Mouse (Mus musculus) limb, embryonic 14.5 days (tissue): ENCODE results near the gene Uba7. TPM values are rescaled to one million over a fixed set of nuclear protein-coding genes. Genes with fewer than 3 reads are reported as not detected.

Experiments used
- ATAC-seq: fragments of 200-750 bp; cut with Nextera tagmentation; 2 replicates; pipeline ENCODE4 v1.8.0; 2017; ENCODE audit warnings: low read depth, moderate number of reproducible peaks, moderate TSS enrichment; ENCODE audit not compliant: low FRiP score
- DNase-seq: peaks from one replicate; pipeline ENCODE4 v3.0.0-alpha.2; 2015; ENCODE audit warnings: low spot score
- H3K27ac ChIP-seq: fragments of 300-500 bp; sonication (generic); replicated peaks from 2 replicates; pipeline ENCODE4 v1.5.1; 2014; ENCODE audit warnings: low read depth, mild to moderate bottlenecking, low read length, moderate library complexity, mixed read lengths
- H3K27me3 ChIP-seq: fragments of 300-500 bp; sonication (generic); 2 replicates; pipeline ENCODE4 v1.6.1; 2014; ENCODE audit warnings: low read length, mixed read lengths; ENCODE audit not compliant: control insufficient read depth, insufficient read depth
- H3K36me3 ChIP-seq: fragments of 300-500 bp; sonication (generic); 2 replicates; pipeline ENCODE4 v1.6.1; 2014; ENCODE audit warnings: mild to moderate bottlenecking, low read length, moderate library complexity, mixed read lengths; ENCODE audit not compliant: control insufficient read depth, insufficient read depth
- H3K4me1 ChIP-seq: fragments of 300-500 bp; sonication (generic); 2 replicates; pipeline ENCODE4 v1.6.1; 2014; ENCODE audit warnings: antibody characterized with exemption, low read length, mixed read lengths; ENCODE audit not compliant: control insufficient read depth, insufficient read depth
- H3K4me2 ChIP-seq: fragments of 300-500 bp; sonication (generic); replicated peaks from 2 replicates; pipeline ENCODE4 v1.6.1; 2014; ENCODE audit warnings: low read depth, mild to moderate bottlenecking, low read length, moderate library complexity; ENCODE audit not compliant: severe bottlenecking
- H3K4me3 ChIP-seq: fragments of 300-500 bp; sonication (generic); replicated peaks from 2 replicates; pipeline ENCODE4 v1.5.1; 2014; ENCODE audit warnings: low read length
- H3K9ac ChIP-seq: fragments of 300-500 bp; sonication (generic); 2 replicates; pipeline ENCODE4 v1.6.1; 2014; ENCODE audit warnings: mild to moderate bottlenecking, low read depth, low read length, moderate library complexity; ENCODE audit not compliant: severe bottlenecking
- H3K9me3 ChIP-seq: fragments of 300-500 bp; sonication (generic); 2 replicates; pipeline ENCODE4 v1.6.1; 2016; ENCODE audit warnings: low read length; ENCODE audit not compliant: control insufficient read depth
- POLR2A ChIP-seq: fragments of 200-500 bp; IDR thresholded peaks from 2 replicates; pipeline ENCODE4 v1.8.0; 2012; ENCODE audit warnings: inconsistent platforms, mild to moderate bottlenecking, moderate library complexity, borderline replicate concordance; ENCODE audit not compliant: insufficient read depth, insufficient read length; ENCODE audit errors: extremely low read depth
- WGBS: fragments of 180-500 bp; shearing (Covaris S2); extraction: QIAGEN DNeasy Blood & Tissue Kit; methylation state at CpG from one replicate; pipeline ENCODE4 v1.1.7; 2014; 5-methylcytosine and 5-hydroxymethylcytosine counted together
- polyA plus RNA-seq, 2 experiments: library from polyadenylated mRNA; depleted of rRNA in 1 of 2; stranded (reverse) in 1 of 2; unstranded in 1 of 2; fragments of >200 nt; fragmentation: Nextera tagmentation in 1 of 2; extraction: Ambion mirVana in 1 of 2; gene quantifications; 2 replicates each; pipeline versions ENCODE4 v1.2.1 to v1.2.3; 2012 to 2014

Uba7 gene
- polyA plus RNA-seq, 2 experiments = 28.2 to 33.4 TPM

- H3K27me3 ChIP-seq = no peaks in the 10 kb centered on the region
- H3K36me3 ChIP-seq = peaks cover 41% of the 10 kb centered on the region
- no peaks in the 10 kb centered on the region for H3K9me3 ChIP-seq
- no peak overlapping the region for H3K9ac ChIP-seq
- WGBS = 89% methylated on average over 3 of the region's 3 CpGs
- no peaks in the 10 kb centered on the region for H3K4me1 ChIP-seq
- DNase-seq (no peak), ATAC-seq (no peak)
- no peak overlapping the region for H3K4me3 ChIP-seq
- no peak for TF ChIP-seq POLR2A
- no peak overlapping the region for H3K27ac ChIP-seq
- no peak overlapping the region for H3K4me2 ChIP-seq
Measured at GRCm38 (mm10) chr9:108023216-108023615, 47.9 kb downstream of the Uba7 start.

GRCm38 (mm10) chr9:108026584-108026983 lies 51.3 kb downstream of the Uba7 start:
- no peak for TF ChIP-seq POLR2A
- Histone ChIP-seq H3K4me3 (no peak overlapping the region), H3K27ac (no peak overlapping the region), H3K9me3 (no peaks in the 10 kb centered on the region), H3K36me3 (peaks cover 53% of the 10 kb centered on the region), H3K27me3 (no peaks in the 10 kb centered on the region), H3K9ac (no peak overlapping the region), H3K4me2 (no peak overlapping the region), H3K4me1 (no peaks in the 10 kb centered on the region)
- 83% methylated on average over 3 of the region's 3 CpGs for WGBS
- DNase-seq = no peak
- ATAC-seq = no peak

GRCm38 (mm10) chr9:108027867-108028266 lies 52.6 kb downstream of the Uba7 start:
- Histone ChIP-seq H3K27ac (no peak overlapping the region), H3K4me3 (no peak overlapping the region), H3K9ac (no peak overlapping the region), H3K27me3 (no peaks in the 10 kb centered on the region), H3K4me1 (no peaks in the 10 kb centered on the region), H3K9me3 (no peaks in the 10 kb centered on the region), H3K36me3 (peaks cover 66% of the 10 kb centered on the region), H3K4me2 (no peak overlapping the region)
- DNase-seq (no peak), ATAC-seq (no peak)
- WGBS = 94% methylated on average over 3 of the region's 3 CpGs
- TF ChIP-seq POLR2A = no peak

- ATAC-seq (no peak), DNase-seq (no peak)
- Histone ChIP-seq H3K9me3 (no peaks in the 10 kb centered on the region), H3K4me1 (no peaks in the 10 kb centered on the region), H3K4me2 (no peak overlapping the region), H3K4me3 (no peak overlapping the region), H3K27ac (no peak overlapping the region), H3K9ac (no peak overlapping the region), H3K27me3 (no peaks in the 10 kb centered on the region), H3K36me3 (peaks cover 67% of the 10 kb centered on the region)
- 85% methylated on average over 5 of the region's 5 CpGs for WGBS
- no peak for TF ChIP-seq POLR2A
Measured at GRCm38 (mm10) chr9:108032126-108032525, 56.8 kb downstream of the Uba7 start.

Other genes starting within 250 kb of the Uba7 start
- 185 and 196 TPM in 2 replicates for gene Rbm5, start 204.5 kb upstream of the Uba7 start, polyA plus RNA-seq (2012; rRNA removed)
- gene Rbm5, start 204.5 kb upstream of the Uba7 start, polyA plus RNA-seq (2014; fragmentation: Nextera tagmentation; extraction: Ambion mirVana) = 163 and 181 TPM in 2 replicates
- 49.9 and 68.2 TPM in 2 replicates for gene Rbm6, start 102.3 kb upstream of the Uba7 start, polyA plus RNA-seq (2012; rRNA removed)
- 56.1 and 63.0 TPM in 2 replicates for gene Rbm6, start 102.3 kb upstream of the Uba7 start, polyA plus RNA-seq (2014; fragmentation: Nextera tagmentation; extraction: Ambion mirVana)
- gene Mon1a, start 87.4 kb upstream of the Uba7 start, polyA plus RNA-seq (2012; rRNA removed) = 20.0 and 24.1 TPM in 2 replicates
- 12.3 and 15.3 TPM in 2 replicates for gene Mon1a, start 87.4 kb upstream of the Uba7 start, polyA plus RNA-seq (2014; fragmentation: Nextera tagmentation; extraction: Ambion mirVana)
- gene Mst1r, start 68.6 kb upstream of the Uba7 start, polyA plus RNA-seq (2012; rRNA removed) = 14.1 and 21.9 TPM in 2 replicates
- gene Mst1r, start 68.6 kb upstream of the Uba7 start, polyA plus RNA-seq (2014; fragmentation: Nextera tagmentation; extraction: Ambion mirVana) = 1.4 and 2.3 TPM in 2 replicates
- 0.03 TPM in 1 of 2 replicates, not detected in the other for gene Actl11, start 47.0 kb upstream of the Uba7 start, polyA plus RNA-seq (2012; rRNA removed)
- not detected in 2 replicates for gene Actl11, start 47.0 kb upstream of the Uba7 start, polyA plus RNA-seq (2014; fragmentation: Nextera tagmentation; extraction: Ambion mirVana)
- 14.2 and 16.7 TPM in 2 replicates for gene Camkv, start 39.8 kb upstream of the Uba7 start, polyA plus RNA-seq (2012; rRNA removed)
- 3.5 and 4.5 TPM in 2 replicates for gene Camkv, start 39.8 kb upstream of the Uba7 start, polyA plus RNA-seq (2014; fragmentation: Nextera tagmentation; extraction: Ambion mirVana)
- gene Traip, start 25.4 kb upstream of the Uba7 start, polyA plus RNA-seq (2012; rRNA removed) = 10.5 and 14.3 TPM in 2 replicates
- gene Traip, start 25.4 kb upstream of the Uba7 start, polyA plus RNA-seq (2014; fragmentation: Nextera tagmentation; extraction: Ambion mirVana) = 18.6 and 22.5 TPM in 2 replicates
- 16.7 and 19.6 TPM in 2 replicates for gene Gm20661, start 7.6 kb downstream of the Uba7 start, polyA plus RNA-seq (2012; rRNA removed)
- 7.9 and 8.2 TPM in 2 replicates for gene Gm20661, start 7.6 kb downstream of the Uba7 start, polyA plus RNA-seq (2014; fragmentation: Nextera tagmentation; extraction: Ambion mirVana)
- 79.6 and 84.6 TPM in 2 replicates for gene Inka1, start 10.4 kb downstream of the Uba7 start, polyA plus RNA-seq (2012; rRNA removed)
- gene Inka1, start 10.4 kb downstream of the Uba7 start, polyA plus RNA-seq (2014; fragmentation: Nextera tagmentation; extraction: Ambion mirVana) = 112 and 118 TPM in 2 replicates
- gene Cdhr4, start 17.0 kb downstream of the Uba7 start, polyA plus RNA-seq (2012; rRNA removed) = 63.3 and 98.3 TPM in 2 replicates
- 13.0 and 20.6 TPM in 2 replicates for gene Cdhr4, start 17.0 kb downstream of the Uba7 start, polyA plus RNA-seq (2014; fragmentation: Nextera tagmentation; extraction: Ambion mirVana)
- 6.8 and 12.4 TPM in 2 replicates for gene Gm20662, start 20.8 kb downstream of the Uba7 start, polyA plus RNA-seq (2012; rRNA removed)
- 0.66 and 0.76 TPM in 2 replicates for gene Gm20662, start 20.8 kb downstream of the Uba7 start, polyA plus RNA-seq (2014; fragmentation: Nextera tagmentation; extraction: Ambion mirVana)
- 83.3 and 105 TPM in 2 replicates for gene Ip6k1, start 27.0 kb downstream of the Uba7 start, polyA plus RNA-seq (2012; rRNA removed)
- 34.6 and 40.4 TPM in 2 replicates for gene Ip6k1, start 27.0 kb downstream of the Uba7 start, polyA plus RNA-seq (2014; fragmentation: Nextera tagmentation; extraction: Ambion mirVana)
- gene Gmppb, start 73.7 kb downstream of the Uba7 start, polyA plus RNA-seq (2012; rRNA removed) = 30.4 and 32.1 TPM in 2 replicates
- gene Gmppb, start 73.7 kb downstream of the Uba7 start, polyA plus RNA-seq (2014; fragmentation: Nextera tagmentation; extraction: Ambion mirVana) = 37.4 and 41.3 TPM in 2 replicates
- gene Amigo3, start 77.7 kb downstream of the Uba7 start, polyA plus RNA-seq (2012; rRNA removed) = 5.0 and 6.8 TPM in 2 replicates
- gene Amigo3, start 77.7 kb downstream of the Uba7 start, polyA plus RNA-seq (2014; fragmentation: Nextera tagmentation; extraction: Ambion mirVana) = 4.7 and 4.8 TPM in 2 replicates
- 0.93 and 1.1 TPM in 2 replicates for gene Mst1, start 104.9 kb downstream of the Uba7 start, polyA plus RNA-seq (2012; rRNA removed)
- 1.3 and 1.6 TPM in 2 replicates for gene Mst1, start 104.9 kb downstream of the Uba7 start, polyA plus RNA-seq (2014; fragmentation: Nextera tagmentation; extraction: Ambion mirVana)
- gene Rnf123, start 107.8 kb downstream of the Uba7 start, polyA plus RNA-seq (2012; rRNA removed) = 67.9 and 89.0 TPM in 2 replicates
- gene Rnf123, start 107.8 kb downstream of the Uba7 start, polyA plus RNA-seq (2014; fragmentation: Nextera tagmentation; extraction: Ambion mirVana) = 32.4 and 33.0 TPM in 2 replicates
- gene Apeh, start 119.1 kb downstream of the Uba7 start, polyA plus RNA-seq (2012; rRNA removed) = 55.6 and 64.6 TPM in 2 replicates
- gene Apeh, start 119.1 kb downstream of the Uba7 start, polyA plus RNA-seq (2014; fragmentation: Nextera tagmentation; extraction: Ambion mirVana) = 38.6 and 41.3 TPM in 2 replicates
- 1.1 and 1.3 TPM in 2 replicates for gene Bsn, start 214.9 kb downstream of the Uba7 start, polyA plus RNA-seq (2012; rRNA removed)
- gene Bsn, start 214.9 kb downstream of the Uba7 start, polyA plus RNA-seq (2014; fragmentation: Nextera tagmentation; extraction: Ambion mirVana) = 0.68 and 0.73 TPM in 2 replicates